11 mouse cellular contexts compared by ENCODE assay signal in genomic region chr9:74028438-74028837, GRCm38 (mm10). TPM values are rescaled to one million over a fixed set of nuclear protein-coding genes. Genes with fewer than 3 reads are reported as not detected.
DNase-seq lines count a peak whose midpoint lies in the region; ATAC-seq and TF ChIP-seq lines count a peak whose summit lies in the region.
"Had no signal": no experiment of that assay in that cellular context is flagged by ENCODE, and none has a peak within 500 bp of the region (broad histone marks: within the 10 kb centered on the region; RNA-seq: fewer than 3 reads in every experiment).

No protein-coding gene starts in this region.

- H3K4me1 ChIP-seq in cerebellum, adult 2 months (ENCODE audit: control insufficient read depth, insufficient read depth, low read length), result peaks cover 6% of the 10 kb centered on the region; the same call in 1 of the 2 replicates
- H3K4me1 ChIP-seq in E14TG2a.4 (replicated peaks; ENCODE audit: low read depth, low read length), result 0 out of 2 replicates have a peak, but pooled peaks cover 8% of the 10 kb centered on the region
- H3K4me1 ChIP-seq: megakaryocyte, embryonic 14.5 days had no signal

- ATAC-seq in granulocyte monocyte progenitor cell, adult 5-6 weeks (replicated peaks; ENCODE audit: poor library complexity, severe bottlenecking), result no peak
- ATAC-seq: CD4-positive, CD25-positive, alpha-beta regulatory T cell, adult 4 months had no signal

- 50% methylated on average over 1 of the region's 1 CpGs for WGBS in cerebellum, adult 2 months

- no peak for TF ChIP-seq POLR2A in cerebellum, adult 2 months (IDR thresholded peaks at IDR 0.05; ENCODE audit: borderline replicate concordance, insufficient read depth, low read length)

- peak; percentile 7 to 19 for DNase-seq in cerebellum, adult 2 months
- no peak for DNase-seq in cerebellum, adult 9-11 months
- peak in 1 of 2 experiments; percentile 14 for DNase-seq in left cerebral cortex, adult 2 months (ENCODE audit: extremely low spot score in 1 of 2, low spot score in 2 of 2)
- no peak for DNase-seq in left cerebral cortex, adult 11 months (ENCODE audit: low spot score)
- DNase-seq in embryo, embryonic 10.5 days (ENCODE audit: low spot score), result peak; percentile 55
- DNase-seq in gastrocnemius, postnatal 14 days, result no peak

- H3K4me3 ChIP-seq in cerebellum, adult 2 months (replicated peaks; ENCODE audit: insufficient read depth, low read depth, low read length), result no peak overlapping the region
- no peak overlapping the region for H3K4me3 ChIP-seq in left cerebral cortex, adult 2 months
- H3K4me3 ChIP-seq in E14TG2a.4 (replicated peaks; ENCODE audit: low read length), result no peak overlapping the region
- H3K4me3 ChIP-seq: megakaryocyte, embryonic 14.5 days had no signal

- H3K27ac ChIP-seq in cerebellum, adult 2 months (ENCODE audit: insufficient read depth, low read length), result no peak overlapping the region
- H3K27ac ChIP-seq in left cerebral cortex, adult 2 months, result no peak overlapping the region

- TF ChIP-seq CTCF in cerebellum, adult 2 months (IDR thresholded peaks at IDR 0.05; ENCODE audit: borderline replicate concordance, insufficient read depth, low read depth, low read length), result no peak
- peak; percentile 73 for TF ChIP-seq CTCF in left cerebral cortex, adult 2 months (IDR thresholded peaks at IDR 0.05)
- peak; percentile 65 for TF ChIP-seq CTCF in E14TG2a.4 (conservative IDR thresholded peaks at IDR 0.05; ENCODE audit: low read length)

- intact Hi-C loops in left cerebral cortex, adult 2 months (cut with DNase I), result no loop called here
- intact Hi-C loops in gastrocnemius, postnatal 14 days (cut with DNase I; ENCODE audit: low total_unique reads), result no loop called here

- H3K36me3 ChIP-seq in E14TG2a.4 (ENCODE audit: insufficient read depth, low read length), result no peaks in the 10 kb centered on the region

- H3K27me3 ChIP-seq in cerebellum, adult 2 months (ENCODE audit: control insufficient read depth, insufficient read depth, low read length), result no peaks in the 10 kb centered on the region
- H3K27me3 ChIP-seq in E14TG2a.4 (ENCODE audit: insufficient read depth, low read length), result peaks cover 7% of the 10 kb centered on the region; the same call in 1 of the 2 replicates
- H3K27me3 ChIP-seq: megakaryocyte, embryonic 14.5 days had no signal

- H3K9me3 ChIP-seq in E14TG2a.4 (ENCODE audit: low read length), result peaks cover 5% of the 10 kb centered on the region; the same call in 1 of the 2 replicates
- H3K9me3 ChIP-seq: megakaryocyte, embryonic 14.5 days had no signal

RNA-seq across cellular contexts. Expression of gene Unc13c, which starts 59.7 kb away (rescaled TPM):
- polyA plus RNA-seq in cerebellum, adult 2 months (2012; rRNA removed), result 41.2 TPM in 2 replicates
- 10 to 100 TPM; 21.1 to 25.4 TPM for total RNA-seq in left cerebral cortex, adult 2 months (2021)
- not detected in 2 replicates for total RNA-seq in granulocyte monocyte progenitor cell, adult 5-6 weeks (2014; fragmentation: Nextera tagmentation)
- total RNA-seq in granulocyte monocyte progenitor cell, adult 5-6 weeks (2017), result not detected in 2 replicates
- under 1 TPM; 0.09 to 0.27 TPM for total RNA-seq in gastrocnemius, postnatal 14 days (2021)
- total RNA-seq: hematopoietic stem cell, adult 5-6 weeks had no signal
- polyA plus RNA-seq: CD4-positive, CD25-positive, alpha-beta regulatory T cell, adult 4 months had no signal

Comparison
In these comparisons a context has a peak if more than half of its experiments do, and no peak if none do; other contexts are left out.
1. DNase-seq: peak in cerebellum, adult 2 months (2 of 2) and embryo, embryonic 10.5 days (single experiment); none in cerebellum, adult 9-11 months (single experiment), left cerebral cortex, adult 11 months (single experiment) and gastrocnemius, postnatal 14 days (single experiment).
2. RNA of gene Unc13c, which starts 59.7 kb away (total RNA-seq): 21.1 to 25.4 TPM in left cerebral cortex, adult 2 months; 0.09 to 0.27 TPM in gastrocnemius, postnatal 14 days and not detected in granulocyte monocyte progenitor cell, adult 5-6 weeks; every median in the first group is over 10 times any median in the second.